ENCODE assay signal across 14 mouse cellular contexts in genomic region chr12:55487843-55488660, GRCm38 (mm10). TPM values are rescaled to one million over a fixed set of nuclear protein-coding genes. Genes with fewer than 3 reads are reported as not detected.
DNase-seq lines count a peak whose midpoint lies in the region; ATAC-seq and TF ChIP-seq lines count a peak whose summit lies in the region.
"Had no signal": no experiment of that assay in that cellular context is flagged by ENCODE, and none has a peak within 500 bp of the region (broad histone marks: within the 10 kb centered on the region; RNA-seq: fewer than 3 reads in every experiment).

No protein-coding gene starts in this region.

- TF ChIP-seq EP300 in lung, postnatal 0 days (IDR thresholded peaks at IDR 0.05), result no peak

- no peak overlapping the region for H3K4me3 ChIP-seq in heart, embryonic 15.5 days
- no peak overlapping the region for H3K4me3 ChIP-seq in heart, embryonic 11.5 days (ENCODE audit: low read depth, low read length)
- no peak overlapping the region for H3K4me3 ChIP-seq in lung, postnatal 0 days (ENCODE audit: low read depth, low read length)
- H3K4me3 ChIP-seq: embryonic facial prominence, embryonic 13.5 days; forebrain, embryonic 15.5 days had no signal

- H3K27ac ChIP-seq in heart, embryonic 15.5 days, result peak overlapping the region; percentile 26
- H3K27ac ChIP-seq in heart, embryonic 11.5 days (ENCODE audit: low read depth, low read length), result no peak overlapping the region
- peak overlapping the region; percentile 73 for H3K27ac ChIP-seq in lung, postnatal 0 days (ENCODE audit: low read length)
- H3K27ac ChIP-seq: forebrain, embryonic 15.5 days had no signal

- ATAC-seq in heart, embryonic 15.5 days (replicated peaks; ENCODE audit: insufficient number of reproducible peaks, insufficient read depth, low FRiP score, low read depth), result no peak
- no peak for ATAC-seq in heart, embryonic 11.5 days (replicated peaks; ENCODE audit: insufficient number of reproducible peaks, low FRiP score, low TSS enrichment)
- ATAC-seq in lung, postnatal 0 days, result no peak
- ATAC-seq in megakaryocyte-erythroid progenitor cell, adult 5-6 weeks (replicated peaks; ENCODE audit: low FRiP score, low TSS enrichment, poor library complexity, severe bottlenecking), result no peak
- ATAC-seq: forebrain, embryonic 15.5 days; midbrain, embryonic 16.5 days had no signal

- no peak for TF ChIP-seq CTCF in lung, postnatal 0 days (IDR thresholded peaks at IDR 0.05)

- peaks cover 37% of the 10 kb centered on the region for H3K36me3 ChIP-seq in heart, embryonic 15.5 days
- H3K36me3 ChIP-seq in heart, embryonic 11.5 days (ENCODE audit: control insufficient read depth, insufficient read depth, low read length), result peaks cover 17% of the 10 kb centered on the region
- H3K36me3 ChIP-seq in lung, postnatal 0 days (ENCODE audit: insufficient read depth, low read length), result peaks cover 36% of the 10 kb centered on the region

- H3K4me1 ChIP-seq in heart, embryonic 15.5 days (replicated peaks), result peaks cover 30% of the 10 kb centered on the region
- peaks cover 11% of the 10 kb centered on the region for H3K4me1 ChIP-seq in heart, embryonic 11.5 days (ENCODE audit: control insufficient read depth, insufficient read depth, low read length)
- peaks cover 11% of the 10 kb centered on the region for H3K4me1 ChIP-seq in lung, postnatal 0 days (ENCODE audit: insufficient read depth, low read depth, low read length)

- 92% methylated on average over 7 of the region's 7 CpGs for WGBS in heart, embryonic 15.5 days
- 89% methylated on average over 7 of the region's 7 CpGs for WGBS in heart, embryonic 11.5 days (ENCODE audit: insufficient replicate concordance)
- 91% methylated on average over 7 of the region's 7 CpGs for WGBS in lung, postnatal 0 days

- no peak for DNase-seq in lung, postnatal 0 days (ENCODE audit: low spot score)
- DNase-seq in lung, postnatal 10 days, result no peak
- DNase-seq in adipocyte (ENCODE audit: low spot score), result peak; percentile 23
- DNase-seq in natural killer cell, adult 2 months (ENCODE audit: low spot score in 2 of 2), result peak; percentile 28 to 45
- DNase-seq: cerebellum, postnatal 10 days; gastrocnemius, postnatal 36 days; lung, postnatal 14 days; right cerebral cortex, postnatal 4 days had no signal

- H3K27me3 ChIP-seq in heart, embryonic 15.5 days, result no peaks in the 10 kb centered on the region
- no peaks in the 10 kb centered on the region for H3K27me3 ChIP-seq in heart, embryonic 11.5 days (ENCODE audit: control insufficient read depth, insufficient read depth, low read length)
- no peaks in the 10 kb centered on the region for H3K27me3 ChIP-seq in lung, postnatal 0 days (replicated peaks; ENCODE audit: insufficient read depth, low read length)
- H3K27me3 ChIP-seq: embryonic facial prominence, embryonic 13.5 days; forebrain, embryonic 15.5 days had no signal

- no peak overlapping the region for H3K4me2 ChIP-seq in heart, embryonic 15.5 days
- no peak overlapping the region for H3K4me2 ChIP-seq in heart, embryonic 11.5 days
- H3K4me2 ChIP-seq in lung, postnatal 0 days (replicated peaks; ENCODE audit: low read depth, low read length), result no peak overlapping the region
- H3K4me2 ChIP-seq: forebrain, embryonic 15.5 days had no signal

- H3K9me3 ChIP-seq in heart, embryonic 15.5 days (replicated peaks), result no peaks in the 10 kb centered on the region
- no peaks in the 10 kb centered on the region for H3K9me3 ChIP-seq in heart, embryonic 11.5 days (replicated peaks; ENCODE audit: control insufficient read depth, low read length)
- H3K9me3 ChIP-seq in lung, postnatal 0 days (ENCODE audit: low read length), result no peaks in the 10 kb centered on the region
- H3K9me3 ChIP-seq: embryonic facial prominence, embryonic 13.5 days; forebrain, embryonic 15.5 days had no signal

- H3K9ac ChIP-seq in heart, embryonic 15.5 days, result no peak overlapping the region
- no peak overlapping the region for H3K9ac ChIP-seq in heart, embryonic 11.5 days (ENCODE audit: low read depth, low read length)
- H3K9ac ChIP-seq in lung, postnatal 0 days (replicated peaks; ENCODE audit: low read depth), result no peak overlapping the region
- H3K9ac ChIP-seq: embryonic facial prominence, embryonic 13.5 days; forebrain, embryonic 15.5 days had no signal

RNA-seq across cellular contexts. Expression of gene Nfkbia, which starts 4.4 kb away (rescaled TPM):
- 61.4 and 82.5 TPM in 2 replicates for polyA plus RNA-seq in heart, embryonic 15.5 days (2015; fragmentation: Nextera tagmentation; extraction: Ambion mirVana)
- 42.6 and 52.2 TPM in 2 replicates for polyA plus RNA-seq in heart, embryonic 11.5 days (2014; fragmentation: Nextera tagmentation; extraction: Ambion mirVana)
- polyA plus RNA-seq in lung, postnatal 0 days (2015; fragmentation: Nextera tagmentation; extraction: Ambion mirVana), result 184 and 297 TPM in 2 replicates
- total RNA-seq in megakaryocyte-erythroid progenitor cell, adult 5-6 weeks (2014; fragmentation: Nextera tagmentation), result 13.8 and 29.4 TPM in 2 replicates
- total RNA-seq in megakaryocyte-erythroid progenitor cell, adult 5-6 weeks (2017), result 71.6 and 81.5 TPM in 2 replicates

Comparison
In these comparisons a context has a peak if more than half of its experiments do, and no peak if none do; other contexts are left out.
1. DNase-seq: peak in adipocyte (single experiment) and natural killer cell, adult 2 months (2 of 2); none in lung, postnatal 0 days (single experiment) and lung, postnatal 10 days (single experiment).